Mouse (Mus musculus) embryonic facial prominence, embryonic 15.5 days (tissue): ENCODE measurements around the gene Pnpla7. TPM values are rescaled to one million over a fixed set of nuclear protein-coding genes. Genes with fewer than 3 reads are reported as not detected.

Source experiments
- ATAC-seq: fragments of 200-750 bp; cut with Nextera tagmentation; 2 replicates; pipeline ENCODE4 v1.8.0; 2017; ENCODE audit warnings: low read depth, moderate TSS enrichment; ENCODE audit not compliant: insufficient number of reproducible peaks, low FRiP score, low TSS enrichment
- H3K27ac ChIP-seq: fragments of 300-500 bp; sonication (generic); replicated peaks from 2 replicates; pipeline ENCODE4 v1.5.1; 2015; ENCODE audit warnings: mild to moderate bottlenecking, inconsistent platforms
- H3K27me3 ChIP-seq: fragments of 300-500 bp; sonication (generic); 2 replicates; pipeline ENCODE4 v1.6.1; 2015; ENCODE audit warnings: inconsistent platforms
- H3K36me3 ChIP-seq: fragments of 300-500 bp; sonication (generic); 2 replicates; pipeline ENCODE4 v1.6.1; 2015; ENCODE audit warnings: mild to moderate bottlenecking, inconsistent platforms
- H3K4me1 ChIP-seq: fragments of 300-500 bp; sonication (generic); 2 replicates; pipeline ENCODE4 v1.6.1; 2015; ENCODE audit warnings: inconsistent platforms
- H3K4me2 ChIP-seq: fragments of 300-500 bp; sonication (generic); replicated peaks from 2 replicates; pipeline ENCODE4 v1.6.1; 2015; ENCODE audit warnings: mild to moderate bottlenecking, inconsistent platforms
- H3K4me3 ChIP-seq: fragments of 300-500 bp; sonication (generic); replicated peaks from 2 replicates; pipeline ENCODE4 v1.5.1; 2015; ENCODE audit warnings: mild to moderate bottlenecking, inconsistent platforms
- H3K9ac ChIP-seq: fragments of 300-500 bp; sonication (generic); 2 replicates; pipeline ENCODE4 v1.6.1; 2015; ENCODE audit warnings: inconsistent platforms
- H3K9me3 ChIP-seq: fragments of 300-500 bp; sonication (generic); replicated peaks from 2 replicates; pipeline ENCODE4 v1.6.1; 2016; ENCODE audit warnings: inconsistent platforms
- WGBS: fragments of 180-500 bp; shearing (Covaris S2); methylation state at CpG from one replicate; pipeline ENCODE4 v1.1.7; 2015; 5-methylcytosine and 5-hydroxymethylcytosine counted together
- polyA plus RNA-seq: library from polyadenylated mRNA; unstranded; fragments of >200 nt; fragmentation: Nextera tagmentation; extraction: Ambion mirVana; gene quantifications from 2 replicates; pipeline ENCODE4 v1.2.1, GENCODE M21; 2015

Gene Pnpla7
- polyA plus RNA-seq, 1 experiment from 2014 or later = 9.7 TPM

GRCm38 (mm10) chr2:24996471-24996870 lies 20.6 kb downstream of the Pnpla7 start:
- H3K4me2 ChIP-seq = no peak overlapping the region
- ATAC-seq = no peak
- no peaks in the 10 kb centered on the region for H3K27me3 ChIP-seq
- no peaks in the 10 kb centered on the region for H3K4me1 ChIP-seq
- no peak overlapping the region for H3K9ac ChIP-seq
- H3K36me3 ChIP-seq = no peaks in the 10 kb centered on the region
- H3K27ac ChIP-seq = no peak overlapping the region
- no peak overlapping the region for H3K4me3 ChIP-seq
- no peaks in the 10 kb centered on the region for H3K9me3 ChIP-seq
- WGBS = 90% methylated on average over 2 of the region's 2 CpGs

DNA sequence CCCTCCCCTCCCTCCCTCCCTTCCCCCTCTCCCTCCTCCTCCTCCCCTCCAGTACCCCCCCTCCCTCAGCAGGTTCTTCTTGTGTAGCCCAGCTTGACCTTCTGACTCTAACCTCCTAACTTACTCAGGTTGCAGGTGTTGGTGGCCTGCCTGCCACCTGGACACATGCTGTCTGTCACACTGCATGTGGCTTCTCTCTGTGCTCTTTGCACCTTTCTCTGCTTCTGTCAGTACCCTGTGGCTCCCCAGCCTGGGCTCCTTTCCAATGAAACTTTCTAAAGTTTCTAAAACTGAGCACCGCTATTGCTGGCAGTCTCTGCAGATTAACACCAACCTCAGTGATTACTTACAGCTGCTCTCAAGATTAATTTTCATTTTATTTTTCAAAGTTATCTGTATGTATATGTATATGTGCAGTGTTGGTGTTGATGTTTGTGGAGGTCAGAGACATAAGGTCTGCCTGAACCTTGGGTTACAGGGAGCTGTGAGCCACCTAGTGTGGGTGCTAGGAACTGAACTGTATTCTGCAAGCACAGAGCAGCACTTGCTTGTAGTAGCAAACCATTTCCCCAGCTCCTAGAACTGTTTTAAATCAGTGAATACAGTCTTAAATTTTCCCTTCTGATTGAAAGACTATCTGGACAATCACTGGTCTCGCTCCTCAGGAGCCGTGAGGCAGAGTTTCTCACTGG lies 24.9 kb downstream of the Pnpla7 start:
- WGBS = 60% methylated on average over 3 of the region's 3 CpGs
- Histone ChIP-seq H3K27me3 (no peaks in the 10 kb centered on the region), H3K9me3 (no peaks in the 10 kb centered on the region), H3K27ac (no peak overlapping the region), H3K4me3 (no peak overlapping the region), H3K9ac (no peak overlapping the region), H3K4me2 (no peak overlapping the region), H3K36me3 (0 out of 2 replicates have a peak, but pooled peaks cover 2% of the 10 kb centered on the region), H3K4me1 (no peaks in the 10 kb centered on the region)
- ATAC-seq = no peak

- Histone ChIP-seq H3K4me3 (no peak overlapping the region), H3K27me3 (no peaks in the 10 kb centered on the region), H3K36me3 (0 out of 2 replicates have a peak, but pooled peaks cover 2% of the 10 kb centered on the region), H3K9me3 (no peaks in the 10 kb centered on the region), H3K27ac (no peak overlapping the region), H3K4me2 (no peak overlapping the region), H3K4me1 (no peaks in the 10 kb centered on the region), H3K9ac (no peak overlapping the region)
- ATAC-seq = 0 out of 2 replicates have a peak, but pooled peaks have one; percentile 47
- 69% methylated on average over 9 of the region's 9 CpGs for WGBS
These were observed 28.3 kb downstream of the Pnpla7 start for GRCm38 (mm10) chr2:25003946-25004786.

DNA sequence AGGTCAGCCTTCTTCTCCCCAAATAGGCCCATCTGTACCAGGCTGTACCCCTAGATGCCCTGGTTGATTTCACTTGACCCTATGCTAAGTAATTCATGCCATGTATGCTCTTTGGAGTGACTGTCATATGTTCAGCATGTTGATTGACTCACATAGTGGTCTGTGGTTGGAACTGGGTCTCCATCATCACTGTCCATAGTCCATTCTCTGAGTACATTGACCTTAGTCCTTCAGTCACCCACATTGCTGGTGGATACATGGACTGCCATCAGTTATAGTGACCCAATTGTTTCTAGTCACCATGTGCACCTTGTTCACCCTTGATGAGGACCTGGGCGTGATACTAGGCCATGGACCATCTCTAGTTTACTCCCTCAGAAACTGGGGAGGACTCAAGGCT lies 30.9 kb downstream of the Pnpla7 start:
- Histone ChIP-seq H3K9ac (no peak overlapping the region), H3K4me3 (no peak overlapping the region), H3K4me2 (no peak overlapping the region), H3K4me1 (no peaks in the 10 kb centered on the region), H3K27ac (no peak overlapping the region), H3K27me3 (no peaks in the 10 kb centered on the region), H3K36me3 (0 out of 2 replicates have a peak, but pooled peaks cover 2% of the 10 kb centered on the region), H3K9me3 (no peaks in the 10 kb centered on the region)
- WGBS = 86% methylated on average over 1 of the region's 1 CpGs
- no peak for ATAC-seq

DNA sequence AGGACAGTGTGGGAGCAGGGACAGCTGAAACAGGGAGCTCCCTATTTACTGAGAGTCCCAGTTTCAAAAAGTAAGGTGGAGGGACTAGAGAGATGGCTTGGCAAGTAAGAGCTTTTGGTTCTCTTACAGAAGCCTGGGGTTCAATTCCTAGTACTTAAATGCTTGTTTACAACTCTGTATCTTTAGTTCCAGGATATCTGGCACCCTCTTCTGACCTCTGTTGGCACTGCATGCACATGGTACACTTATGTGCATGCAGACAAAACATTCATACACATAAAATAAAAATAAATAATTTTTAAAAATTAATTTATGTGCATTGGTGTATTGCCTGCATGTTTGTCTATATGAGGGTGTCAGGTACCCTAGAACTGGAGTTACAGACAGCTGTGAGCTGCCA lies 32.4 kb downstream of the Pnpla7 start:
- no peak overlapping the region for H3K4me3 ChIP-seq
- H3K27me3 ChIP-seq = no peaks in the 10 kb centered on the region
- H3K27ac ChIP-seq = no peak overlapping the region
- H3K9me3 ChIP-seq = no peaks in the 10 kb centered on the region
- no peaks in the 10 kb centered on the region for H3K36me3 ChIP-seq
- H3K4me2 ChIP-seq = no peak overlapping the region
- no peak overlapping the region for H3K9ac ChIP-seq
- no peak for ATAC-seq
- no peaks in the 10 kb centered on the region for H3K4me1 ChIP-seq

GRCm38 (mm10) chr2:25022678-25023077 lies 46.8 kb downstream of the Pnpla7 start:
- Histone ChIP-seq H3K27ac (no peak overlapping the region), H3K27me3 (no peaks in the 10 kb centered on the region), H3K4me1 (no peaks in the 10 kb centered on the region), H3K4me3 (no peak overlapping the region), H3K9ac (no peak overlapping the region), H3K4me2 (no peak overlapping the region), H3K9me3 (no peaks in the 10 kb centered on the region), H3K36me3 (0 out of 2 replicates have a peak, but pooled peaks cover 3% of the 10 kb centered on the region)
- WGBS = 89% methylated on average over 1 of the region's 1 CpGs
- no peak for ATAC-seq

DNA sequence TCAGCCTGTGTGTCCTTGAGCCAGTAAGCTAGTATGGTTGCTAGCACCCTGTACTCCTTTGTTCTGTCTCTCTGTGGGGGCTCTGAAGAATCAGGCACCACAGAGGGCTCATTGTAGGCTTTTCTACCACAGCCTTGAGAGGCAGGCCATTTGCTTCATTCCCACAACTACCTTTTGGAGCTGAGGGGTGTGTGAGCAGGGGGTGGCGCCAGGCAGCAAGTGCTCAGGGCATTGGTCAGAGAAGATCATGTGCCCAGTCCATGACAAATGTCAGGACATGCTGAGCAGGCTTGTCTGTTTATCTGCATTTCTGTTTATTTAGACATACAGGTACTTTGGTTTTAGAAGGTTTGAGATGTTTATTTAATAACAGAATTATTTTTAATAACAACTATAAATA lies 49.3 kb downstream of the Pnpla7 start:
- no peak overlapping the region for H3K4me3 ChIP-seq
- WGBS = 78% methylated on average over 1 of the region's 1 CpGs
- no peak for ATAC-seq
- no peaks in the 10 kb centered on the region for H3K4me1 ChIP-seq
- no peak overlapping the region for H3K27ac ChIP-seq
- H3K9ac ChIP-seq = no peak overlapping the region
- no peaks in the 10 kb centered on the region for H3K9me3 ChIP-seq
- no peak overlapping the region for H3K4me2 ChIP-seq
- H3K36me3 ChIP-seq = no peaks in the 10 kb centered on the region
- H3K27me3 ChIP-seq = no peaks in the 10 kb centered on the region

DNA sequence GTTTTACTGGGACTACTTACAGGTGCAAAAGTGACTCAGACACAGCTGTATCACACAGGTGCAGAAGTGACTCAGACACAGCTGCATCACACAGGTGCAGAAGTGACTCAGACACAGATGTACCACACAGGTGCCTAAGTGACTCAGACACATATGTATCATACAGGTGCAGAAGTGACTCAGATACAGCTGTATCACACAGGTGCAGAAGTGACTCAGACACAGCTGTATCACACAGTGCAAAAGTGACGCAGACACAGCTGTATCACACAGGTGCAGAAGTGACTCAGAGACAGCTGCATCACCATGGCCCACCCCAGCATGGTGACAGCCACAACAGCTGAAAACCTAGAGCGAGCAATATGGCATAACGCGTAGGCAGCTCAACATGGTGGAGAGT lies 59.2 kb downstream of the Pnpla7 start:
- WGBS = 89% methylated on average over 4 of the region's 4 CpGs
- no peak overlapping the region for H3K4me2 ChIP-seq
- no peaks in the 10 kb centered on the region for H3K27me3 ChIP-seq
- ATAC-seq = no peak
- H3K9ac ChIP-seq = no peak overlapping the region
- no peaks in the 10 kb centered on the region for H3K36me3 ChIP-seq
- H3K27ac ChIP-seq = no peak overlapping the region
- H3K4me3 ChIP-seq = no peak overlapping the region
- H3K4me1 ChIP-seq = no peaks in the 10 kb centered on the region
- H3K9me3 ChIP-seq = no peaks in the 10 kb centered on the region

GRCm38 (mm10) chr2:25040089-25040488 lies 64.3 kb downstream of the Pnpla7 start:
- no peak overlapping the region for H3K4me2 ChIP-seq
- WGBS = 85% methylated on average over 5 of the region's 5 CpGs
- ATAC-seq = no peak
- H3K27me3 ChIP-seq = no peaks in the 10 kb centered on the region
- H3K4me1 ChIP-seq = no peaks in the 10 kb centered on the region
- H3K36me3 ChIP-seq = no peaks in the 10 kb centered on the region
- H3K4me3 ChIP-seq = no peak overlapping the region
- H3K9ac ChIP-seq = no peak overlapping the region
- H3K27ac ChIP-seq = no peak overlapping the region
- no peaks in the 10 kb centered on the region for H3K9me3 ChIP-seq

GRCm38 (mm10) chr2:25050921-25051320 lies 75.1 kb downstream of the Pnpla7 start:
- WGBS = 88% methylated on average over 7 of the region's 7 CpGs
- H3K9me3 ChIP-seq = no peaks in the 10 kb centered on the region
- H3K4me2 ChIP-seq = no peak overlapping the region
- no peak overlapping the region for H3K4me3 ChIP-seq
- peaks cover 19% of the 10 kb centered on the region for H3K4me1 ChIP-seq
- H3K36me3 ChIP-seq = no peaks in the 10 kb centered on the region
- ATAC-seq = no peak
- no peak overlapping the region for H3K27ac ChIP-seq
- no peak overlapping the region for H3K9ac ChIP-seq
- no peaks in the 10 kb centered on the region for H3K27me3 ChIP-seq

DNA sequence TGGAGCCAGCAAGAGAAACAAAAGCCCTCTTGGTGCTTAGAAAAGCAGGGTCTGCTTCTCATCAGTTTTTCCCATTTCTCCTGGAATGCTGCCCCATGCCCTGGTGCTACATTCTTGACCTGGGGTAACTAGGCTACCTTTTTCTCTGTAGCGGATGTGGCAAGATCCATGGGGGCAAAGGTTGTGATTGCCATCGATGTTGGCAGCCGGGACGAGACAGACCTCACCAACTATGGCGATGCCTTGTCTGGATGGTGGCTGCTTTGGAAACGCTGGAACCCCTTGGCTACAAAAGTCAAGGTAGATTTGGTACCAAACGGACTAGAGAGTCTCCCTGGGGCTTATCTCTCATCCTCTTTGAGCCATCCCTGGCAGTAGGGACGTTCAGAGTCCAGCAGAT lies 75.6 kb downstream of the Pnpla7 start:
- ATAC-seq = no peak
- Histone ChIP-seq H3K27ac (no peak overlapping the region), H3K36me3 (no peaks in the 10 kb centered on the region), H3K27me3 (no peaks in the 10 kb centered on the region), H3K4me3 (no peak overlapping the region), H3K4me2 (no peak overlapping the region), H3K9ac (no peak overlapping the region), H3K4me1 (peaks cover 19% of the 10 kb centered on the region), H3K9me3 (no peaks in the 10 kb centered on the region)
- 82% methylated on average over 8 of the region's 8 CpGs for WGBS
